Mouse (Mus musculus) C2C12 (cell line): ENCODE results near the gene Cnst.

ENCODE experiments used
- CTCF ChIP-seq: IDR thresholded peaks from one replicate; pipeline ENCODE4 v1.5.1; 2011; ENCODE audit not compliant: control insufficient read depth, insufficient read depth, insufficient read length
- USF1 ChIP-seq: IDR thresholded peaks from one replicate; pipeline ENCODE4 v1.6.1; 2011; ENCODE audit warnings: low read depth, mild to moderate bottlenecking, control low read depth, moderate library complexity

GRCm38 (mm10) chr1:179612986-179613505 is 66.9 kb downstream of the Cnst start:
- TF ChIP-seq CTCF (no peak), USF1 (no peak)
